Mouse (Mus musculus) frontal cortex, postnatal 10 days (tissue): ENCODE measurements around the gene 1520401A03Rik.
A peak's percentile ranks its signal among the peaks of the same experiment; 100 is the strongest.

ENCODE experiments used
- DNase-seq, 2 experiments: peaks; one replicate each; pipeline ENCODE4 v3.0.0; 2022; ENCODE audit warnings: low spot score in 2 of 2, mixed read lengths in 1 of 2

1520401A03Rik gene

DNA sequence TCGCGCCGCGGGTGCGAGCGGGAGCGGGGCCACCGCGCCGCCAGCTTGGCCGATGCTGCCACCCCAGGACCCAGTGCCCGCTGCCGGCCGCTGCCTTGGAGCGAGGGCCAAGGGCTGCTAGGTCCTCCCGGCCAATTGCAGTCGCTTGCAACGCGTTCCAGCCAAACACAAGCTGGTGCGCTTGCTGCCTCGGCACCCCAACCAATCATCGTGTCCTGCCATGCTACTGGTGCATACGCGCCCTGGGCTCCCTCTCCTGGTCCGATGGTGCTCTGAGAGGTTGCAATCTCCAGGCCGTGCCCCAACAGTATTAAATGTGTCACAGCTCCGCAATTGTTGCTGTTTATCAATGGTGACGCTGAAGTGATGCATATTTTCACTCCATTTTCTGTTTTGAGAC, 22.5 kb downstream of the 1520401A03Rik start:
- peak; percentile 85 to 90 for DNase-seq

GRCm38 (mm10) chr17:23699131-23700077, 23.2 kb downstream of the 1520401A03Rik start:
- DNase-seq = peak in 1 of 2 experiments; percentile 39

DNA sequence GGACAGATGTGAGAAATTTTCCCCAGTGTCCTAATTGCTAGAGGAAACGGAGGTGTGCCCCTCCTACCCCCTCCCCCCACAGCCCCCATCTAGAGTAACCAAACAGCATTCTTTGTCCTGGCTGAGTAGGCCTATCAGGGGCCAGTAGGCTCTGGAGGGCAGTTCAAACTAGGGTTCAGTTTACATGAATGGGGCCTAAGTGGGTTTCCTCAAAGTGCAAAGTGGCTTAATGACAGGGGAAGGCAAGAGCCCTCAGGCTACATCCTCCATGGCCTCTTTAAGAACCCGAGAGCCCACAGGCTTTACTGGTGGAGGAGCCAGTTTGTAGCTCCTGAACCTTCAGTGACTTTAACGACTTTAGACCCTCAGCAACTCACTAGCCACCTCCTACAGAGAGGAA, 26.8 kb downstream of the 1520401A03Rik start:
- no peak for DNase-seq

- DNase-seq = no peak
Observed at GRCm38 (mm10) chr17:23694491-23694890, 28.1 kb downstream of the 1520401A03Rik start.

GRCm38 (mm10) chr17:23683856-23684672, 38.5 kb downstream of the 1520401A03Rik start, which contains the start of gene Cldn9:
TSS of gene Cldn9 (minus strand) at chr17:23684026.
- DNase-seq = no peak

DNA sequence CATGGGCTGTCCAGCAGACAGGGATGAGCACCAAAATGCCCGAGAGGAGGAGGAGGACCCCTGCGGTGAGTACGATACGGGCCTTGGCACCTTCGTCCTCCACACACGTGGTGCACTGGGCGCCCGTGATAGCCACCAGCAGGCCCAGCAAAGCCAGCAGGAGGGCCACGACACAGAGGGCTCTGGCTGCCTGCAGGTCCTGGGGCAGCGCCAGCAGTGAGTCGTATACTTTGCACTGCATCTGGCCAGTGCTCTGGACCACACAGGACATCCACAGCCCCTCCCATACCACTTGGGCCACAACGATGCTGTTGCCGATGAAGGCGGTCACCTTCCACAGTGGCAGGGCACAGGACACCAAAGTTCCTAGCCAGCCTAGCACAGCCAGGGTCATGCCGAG, 39.4 kb downstream of the 1520401A03Rik start:
- DNase-seq = no peak

- no peak for DNase-seq
Observed at GRCm38 (mm10) chr17:23682530-23682929, 40.1 kb downstream of the 1520401A03Rik start.

GRCm38 (mm10) chr17:23682092-23682491, 40.5 kb downstream of the 1520401A03Rik start:
- no peak for DNase-seq

- no peak for DNase-seq
Observed at GRCm38 (mm10) chr17:23681086-23681485, 41.5 kb downstream of the 1520401A03Rik start.

- no peak for DNase-seq
Observed at GRCm38 (mm10) chr17:23680336-23680735, 42.2 kb downstream of the 1520401A03Rik start.

DNA sequence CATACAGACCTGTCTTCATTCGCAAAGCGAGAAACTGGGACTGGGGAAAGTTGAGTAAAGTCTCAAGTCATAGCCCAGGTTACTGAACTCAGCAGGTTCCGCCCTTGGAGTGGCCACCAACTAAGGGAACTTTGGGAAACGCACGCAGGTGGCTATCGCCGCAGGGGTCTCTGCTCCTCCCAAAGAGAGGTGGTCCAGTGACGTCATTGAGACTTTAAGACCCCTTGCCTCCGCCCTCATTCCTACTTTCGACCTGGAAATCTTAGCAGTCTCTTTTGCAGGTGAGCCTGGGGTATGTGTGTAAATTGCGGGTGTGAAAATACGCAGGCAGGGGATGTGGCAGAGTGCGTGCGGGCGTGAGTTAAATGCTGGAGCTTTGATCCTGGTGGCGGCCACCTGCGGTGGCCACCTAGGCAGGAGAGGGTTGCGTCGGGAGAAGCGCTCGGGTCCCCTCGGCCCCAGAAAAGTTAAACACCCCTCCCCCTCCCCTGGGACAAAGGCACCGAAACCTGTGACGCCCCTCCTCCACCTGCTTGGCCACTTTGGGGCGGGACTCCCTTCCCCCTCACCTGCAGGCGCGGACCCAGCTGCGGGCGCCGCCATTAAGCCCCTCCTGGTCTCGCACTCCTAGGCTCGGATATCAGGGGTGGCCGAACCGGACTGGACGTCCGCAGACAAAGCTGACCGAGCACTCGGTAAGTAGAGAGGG, 43.3 kb downstream of the 1520401A03Rik start, which contains the start of gene Cldn6:
TSS of gene Cldn6 (plus strand) at position 123 of the 709 bp plus-strand sequence.
- no peak for DNase-seq

GRCm38 (mm10) chr17:23677236-23677679, 45.3 kb downstream of the 1520401A03Rik start, which contains the start of gene Tnfrsf12a:
TSS of gene Tnfrsf12a (minus strand) at chr17:23677468.
- peak; percentile 65 to 76 for DNase-seq

DNA sequence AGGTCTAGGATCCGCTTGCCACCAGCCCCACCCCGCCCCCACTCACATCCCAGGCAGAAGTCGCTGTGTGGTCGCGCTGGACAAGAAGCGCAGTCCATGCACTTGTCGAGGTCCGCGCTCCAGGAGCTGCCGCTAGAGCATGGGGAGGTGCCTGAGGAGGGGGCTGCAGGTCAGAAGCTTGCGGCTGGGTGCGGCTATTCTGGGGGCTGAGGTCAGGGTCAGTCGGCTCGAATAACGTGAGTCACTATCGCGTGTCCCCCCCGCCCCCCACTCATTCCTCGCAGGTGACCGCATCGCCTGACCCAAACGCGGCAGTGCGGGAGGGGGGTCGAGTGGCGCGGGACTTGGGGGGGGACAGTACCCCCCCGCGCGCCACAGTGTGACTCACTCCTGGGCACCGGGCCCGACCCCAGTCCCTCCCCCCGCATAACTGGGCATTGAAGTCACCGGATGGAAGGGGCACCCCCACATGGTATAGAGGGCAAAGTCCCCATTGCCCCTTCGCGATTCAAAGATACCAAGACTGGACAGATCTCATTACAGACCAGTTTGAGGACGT, 46.0 kb downstream of the 1520401A03Rik start:
- no peak for DNase-seq

DNA sequence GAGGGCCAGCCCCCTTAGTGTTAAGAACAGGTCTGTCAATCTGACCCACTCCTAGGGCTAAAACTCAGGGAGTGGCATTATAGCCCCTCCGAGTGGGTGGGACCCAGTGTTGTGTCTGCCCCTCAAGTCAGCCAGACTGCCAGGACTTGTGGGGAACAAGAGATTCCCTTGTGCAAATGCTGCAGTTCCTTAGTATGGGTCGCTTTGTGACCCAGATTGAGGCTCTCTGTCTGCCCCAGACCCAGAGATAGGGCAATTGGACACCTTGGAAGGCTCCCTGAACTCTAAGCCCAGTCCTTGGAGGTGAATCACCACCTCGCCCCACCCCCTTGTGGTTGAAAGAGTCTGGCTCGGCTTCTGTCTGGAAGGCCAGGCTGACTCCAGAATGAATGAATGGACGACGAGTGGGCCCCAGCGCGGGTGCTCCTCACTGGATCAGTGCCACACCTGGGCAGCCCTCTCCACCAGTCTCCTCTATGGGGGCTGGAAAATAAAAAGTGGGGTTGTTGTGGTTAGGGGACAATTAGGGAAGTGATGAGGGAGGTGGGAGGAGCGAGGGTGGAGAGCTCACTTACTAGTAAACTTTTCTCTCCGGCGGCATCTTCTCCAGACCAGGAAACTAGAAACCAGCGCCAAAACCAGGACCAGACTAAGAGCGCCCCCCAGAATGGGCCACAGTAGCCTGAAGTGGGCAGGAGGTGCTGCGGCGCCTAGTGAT, 46.9 kb downstream of the 1520401A03Rik start:
- no peak for DNase-seq

DNA sequence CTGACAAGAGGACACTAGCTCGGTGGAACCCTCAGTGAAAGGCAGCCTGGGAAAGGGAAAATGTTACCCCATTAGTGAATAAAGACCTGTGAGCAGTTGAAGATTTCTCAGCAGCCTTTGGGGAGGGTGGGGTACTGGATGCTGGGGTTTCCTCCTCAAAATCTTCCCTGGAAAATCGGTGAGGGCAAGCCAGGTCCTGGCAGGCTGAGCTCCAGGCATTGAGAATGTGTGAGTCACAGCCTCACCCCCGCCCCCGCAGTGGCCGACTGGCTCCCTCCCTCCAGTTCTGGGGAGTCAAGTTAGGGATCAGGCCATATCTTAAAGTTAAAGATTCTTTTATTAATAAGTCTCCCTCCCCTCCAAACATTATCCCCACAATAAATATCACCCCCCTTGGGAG, 47.5 kb downstream of the 1520401A03Rik start:
- no peak for DNase-seq

- no peak for DNase-seq
Observed at GRCm38 (mm10) chr17:23674271-23674952, 48.2 kb downstream of the 1520401A03Rik start.

GRCm38 (mm10) chr17:23673424-23674073, 49.0 kb downstream of the 1520401A03Rik start, which contains the start of the genes Hcfc1r1 and Thoc6:
TSS of gene Hcfc1r1 (plus strand) at chr17:23673596.
TSS of gene Thoc6 (minus strand) at chr17:23673882.
- peak; percentile 93 for DNase-seq

GRCm38 (mm10) chr17:23672761-23673160, 49.8 kb downstream of the 1520401A03Rik start:
- DNase-seq = no peak

DNA sequence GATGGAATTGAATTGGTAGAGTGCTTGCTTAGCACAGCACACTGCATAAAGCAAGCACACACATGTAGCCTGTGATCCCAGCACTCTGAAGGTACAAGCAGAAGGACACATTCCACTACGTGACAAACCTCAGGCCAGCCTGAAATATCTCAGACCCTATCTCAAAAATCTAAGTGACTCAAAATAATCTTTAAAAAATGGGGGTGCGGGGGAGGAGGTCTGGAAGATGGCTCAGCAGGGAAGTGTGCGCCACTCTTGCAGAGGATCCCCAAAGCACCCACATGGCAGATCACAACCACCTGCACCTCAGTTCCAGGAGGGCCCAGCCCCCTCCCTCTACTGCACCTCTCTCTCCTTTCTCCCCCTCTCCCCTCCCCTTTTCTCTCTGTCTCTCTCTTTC, 51.1 kb downstream of the 1520401A03Rik start:
- no peak for DNase-seq
